Mouse (Mus musculus) liver, embryonic 18 days (tissue): ENCODE data around the gene Fam81a. TPM values are rescaled to one million over a fixed set of nuclear protein-coding genes. Genes with fewer than 3 reads are reported as not detected.

ENCODE experiments used
- polyA plus RNA-seq: library from polyadenylated mRNA; depleted of rRNA; stranded (reverse); fragments of >200 nt; gene quantifications from 2 replicates; pipeline ENCODE4 v1.2.3, GENCODE M21; 2012; rRNA removed

The Fam81a gene
- polyA plus RNA-seq = 0.13 TPM in 2 replicates

GRCm38 (mm10) chr9:70142460-70142859, at the start of gene Fam81a:
Fam81a (minus strand) TSS chr9:70142560.

Other genes starting within 250 kb of the Fam81a start
- gene Bnip2, start 153.1 kb downstream of the Fam81a start, polyA plus RNA-seq = 29.6 and 34.0 TPM in 2 replicates
- gene Gtf2a2, start 130.0 kb downstream of the Fam81a start, polyA plus RNA-seq = 59.4 and 62.7 TPM in 2 replicates
- gene Gcnt3, start 104.5 kb downstream of the Fam81a start, polyA plus RNA-seq = under 0.01 TPM in 1 of 2 replicates, not detected in the other
- 3.0 and 3.4 TPM in 2 replicates for gene Myo1e, start 64.8 kb upstream of the Fam81a start, polyA plus RNA-seq